Mouse (Mus musculus) olfactory bulb, adult 2 months (tissue): ENCODE results near the gene Frrs1l.

Experiments used
- CTCF ChIP-seq: fragments of 200-500 bp; IDR thresholded peaks from 2 replicates; pipeline ENCODE4 v1.5.1; 2012; ENCODE audit warnings: low read depth, mild to moderate bottlenecking, low read length, moderate library complexity; ENCODE audit not compliant: insufficient read depth
- POLR2A ChIP-seq: fragments of 200-500 bp; IDR thresholded peaks from 2 replicates; pipeline ENCODE4 v1.6.1; 2012; ENCODE audit warnings: mild to moderate bottlenecking, low read depth, low read length, moderate library complexity; ENCODE audit not compliant: insufficient read depth

GRCm38 (mm10) chr4:56942567-56942966 lies 47.6 kb downstream of the Frrs1l start:
- TF ChIP-seq CTCF: no peak
- no peak for TF ChIP-seq POLR2A
